Mouse (Mus musculus) erythroblast, adult 5-6 weeks (primary cell): ENCODE measurements around the gene Lztr1. TPM values are rescaled to one million over a fixed set of nuclear protein-coding genes. Genes with fewer than 3 reads are reported as not detected.

Source experiments
- ATAC-seq: replicated peaks from 2 replicates; pipeline ENCODE4 v1.8.0; 2016; ENCODE audit warnings: moderate number of reproducible peaks, mild to moderate bottlenecking, moderate TSS enrichment, inconsistent platforms; ENCODE audit not compliant: poor library complexity, low FRiP score, severe bottlenecking
- total RNA-seq, 2 experiments: library from RNA; stranded (forward) in 1 of 2; stranded (reverse) in 1 of 2; fragments of 150-400 nt in 1 of 2; fragments of 200-764, 138-1000 nt in 1 of 2; gene quantifications; 2 replicates each; pipeline versions ENCODE4 v1.2.3 to v1.2.4; 2015 to 2017; ENCODE audit warnings: low replicate concordance in 2 of 2

Gene Lztr1
- total RNA-seq (2015; ENCODE audit: low replicate concordance) (5.2 and 26.1 TPM in 2 replicates), total RNA-seq (2017; ENCODE audit: low replicate concordance) (10.3 and 22.4 TPM in 2 replicates)

GRCm38 (mm10) chr16:17508546-17509239, at the start of gene Lztr1:
Gene Lztr1 (plus strand): TSS chr16:17508688.
- ATAC-seq: peak; percentile 94

- peak; percentile 76 for ATAC-seq
Observed at GRCm38 (mm10) chr16:17460254-17460653, 48.2 kb upstream of the Lztr1 start.

GRCm38 (mm10) chr16:17461596-17461995, 46.9 kb upstream of the Lztr1 start:
- ATAC-seq: no peak

GRCm38 (mm10) chr16:17463184-17463583, 45.3 kb upstream of the Lztr1 start:
- ATAC-seq: no peak

- ATAC-seq: no peak
Observed at GRCm38 (mm10) chr16:17466875-17467663, 41.4 kb upstream of the Lztr1 start.

GRCm38 (mm10) chr16:17472498-17472897, 36.0 kb upstream of the Lztr1 start:
- no peak for ATAC-seq

GRCm38 (mm10) chr16:17474091-17474490, 34.4 kb upstream of the Lztr1 start:
- ATAC-seq: 0 out of 2 replicates have a peak, but pooled peaks have one; percentile 61

GRCm38 (mm10) chr16:17474761-17475160, 33.7 kb upstream of the Lztr1 start:
- ATAC-seq: no peak

DNA sequence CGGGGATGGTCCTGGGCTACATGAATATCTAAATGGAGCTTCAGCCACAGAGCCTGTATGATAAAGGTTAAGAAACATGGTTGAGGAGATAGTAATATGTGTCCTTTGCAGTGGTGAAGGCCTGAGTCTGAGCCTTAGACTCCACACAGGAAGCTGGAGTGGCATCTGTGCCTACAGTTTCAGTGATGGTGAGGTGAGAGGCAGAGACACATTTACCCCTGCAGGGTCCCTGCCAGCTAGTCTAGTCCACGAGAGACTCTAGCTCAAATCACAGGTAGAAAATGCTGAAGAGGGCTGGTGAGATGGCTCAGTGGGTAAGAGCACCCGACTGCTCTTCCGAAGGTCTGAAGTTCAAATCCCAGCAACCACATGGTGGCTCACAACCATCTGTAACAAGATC, 33.2 kb upstream of the Lztr1 start:
- ATAC-seq: no peak

DNA sequence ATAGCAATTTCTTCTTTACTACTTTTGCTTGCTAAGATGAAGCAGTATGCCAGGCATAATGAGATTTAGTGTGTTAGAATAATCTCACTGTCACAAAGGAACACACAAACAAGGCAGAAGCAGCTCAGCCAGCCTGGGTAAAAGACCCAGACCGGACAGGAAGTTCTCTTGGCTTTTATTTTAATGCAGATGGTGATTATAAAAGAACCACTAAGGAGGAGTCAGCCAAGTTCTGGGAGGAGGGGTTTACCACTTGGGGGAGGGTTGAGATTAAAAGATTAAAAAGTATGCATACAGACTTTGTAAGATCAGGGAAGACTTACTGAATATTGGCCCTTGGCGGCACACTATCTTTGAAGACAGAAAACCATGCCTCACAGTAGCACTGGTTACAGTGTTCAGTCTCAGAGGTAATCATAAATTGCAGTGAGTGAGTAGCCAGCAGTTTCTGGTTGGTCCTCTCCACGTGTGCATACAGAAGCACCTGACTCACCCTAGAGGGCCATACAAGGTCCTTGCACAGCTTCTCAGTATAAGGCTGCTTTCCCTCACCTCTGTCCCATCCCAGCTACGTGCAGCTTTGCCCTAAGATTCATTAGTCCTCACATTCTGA, 30.1 kb upstream of the Lztr1 start:
- no peak for ATAC-seq

DNA sequence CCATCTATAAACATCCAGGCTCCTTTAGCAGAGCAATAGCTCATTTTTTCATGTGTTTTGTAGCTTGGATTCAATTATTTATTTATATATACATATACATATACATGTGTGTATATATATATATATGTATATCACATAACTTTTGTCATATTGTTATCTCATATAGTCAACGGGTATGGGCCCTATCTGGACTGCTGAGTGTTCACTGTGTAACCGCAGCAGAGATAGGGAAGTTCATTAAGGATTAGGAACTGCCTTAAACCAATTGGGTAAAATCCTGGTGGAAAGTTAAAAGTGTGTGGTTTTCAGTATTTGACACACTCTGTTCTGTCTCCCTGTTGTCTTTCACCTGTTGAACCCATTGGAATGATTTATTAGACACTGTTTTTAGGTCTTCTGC, 27.0 kb upstream of the Lztr1 start:
- ATAC-seq: no peak

- no peak for ATAC-seq
Observed at GRCm38 (mm10) chr16:17486505-17486904, 22.0 kb upstream of the Lztr1 start.

- ATAC-seq: no peak
Observed at GRCm38 (mm10) chr16:17488478-17489468, 19.7 kb upstream of the Lztr1 start.

GRCm38 (mm10) chr16:17489469-17490111, 18.9 kb upstream of the Lztr1 start, which contains the start of gene Aifm3:
Gene Aifm3 (plus strand): TSS chr16:17489611.
- peak; percentile 78 for ATAC-seq

- 0 out of 2 replicates have a peak, but pooled peaks have one; percentile 9 for ATAC-seq
Observed at GRCm38 (mm10) chr16:17491154-17491553, 17.3 kb upstream of the Lztr1 start.

DNA sequence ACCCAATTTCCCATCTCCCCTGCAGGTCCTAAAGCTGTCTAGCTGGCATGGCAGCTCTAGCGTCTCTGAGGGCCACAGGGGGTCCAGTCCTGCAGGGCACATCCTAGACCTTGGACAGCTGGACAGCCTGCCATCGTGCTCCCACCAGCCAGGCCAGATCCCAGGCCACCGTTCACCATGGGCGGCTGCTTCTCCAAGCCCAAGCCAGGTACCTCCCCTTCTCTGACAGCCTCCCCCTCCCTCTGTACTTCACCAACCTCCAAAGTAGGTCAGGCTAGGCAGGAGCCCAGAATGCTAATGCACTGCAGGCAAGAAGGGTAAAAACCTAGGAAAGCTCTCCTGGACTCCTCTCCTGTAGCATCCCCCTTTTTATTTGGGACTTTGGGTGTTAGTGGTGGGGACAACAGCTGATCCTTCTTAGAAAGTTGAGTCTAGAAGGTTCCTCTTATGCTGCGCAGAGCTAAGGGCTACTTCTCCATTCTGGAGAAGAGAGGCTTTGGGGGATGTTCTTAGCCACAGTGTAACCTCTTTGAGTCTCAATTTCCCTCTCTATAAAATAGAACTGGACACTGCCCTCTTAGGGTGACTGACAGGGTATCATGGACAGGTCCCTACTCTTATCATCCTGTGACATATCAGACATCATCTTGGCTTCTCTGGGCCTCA, 16.5 kb upstream of the Lztr1 start:
- ATAC-seq: no peak

DNA sequence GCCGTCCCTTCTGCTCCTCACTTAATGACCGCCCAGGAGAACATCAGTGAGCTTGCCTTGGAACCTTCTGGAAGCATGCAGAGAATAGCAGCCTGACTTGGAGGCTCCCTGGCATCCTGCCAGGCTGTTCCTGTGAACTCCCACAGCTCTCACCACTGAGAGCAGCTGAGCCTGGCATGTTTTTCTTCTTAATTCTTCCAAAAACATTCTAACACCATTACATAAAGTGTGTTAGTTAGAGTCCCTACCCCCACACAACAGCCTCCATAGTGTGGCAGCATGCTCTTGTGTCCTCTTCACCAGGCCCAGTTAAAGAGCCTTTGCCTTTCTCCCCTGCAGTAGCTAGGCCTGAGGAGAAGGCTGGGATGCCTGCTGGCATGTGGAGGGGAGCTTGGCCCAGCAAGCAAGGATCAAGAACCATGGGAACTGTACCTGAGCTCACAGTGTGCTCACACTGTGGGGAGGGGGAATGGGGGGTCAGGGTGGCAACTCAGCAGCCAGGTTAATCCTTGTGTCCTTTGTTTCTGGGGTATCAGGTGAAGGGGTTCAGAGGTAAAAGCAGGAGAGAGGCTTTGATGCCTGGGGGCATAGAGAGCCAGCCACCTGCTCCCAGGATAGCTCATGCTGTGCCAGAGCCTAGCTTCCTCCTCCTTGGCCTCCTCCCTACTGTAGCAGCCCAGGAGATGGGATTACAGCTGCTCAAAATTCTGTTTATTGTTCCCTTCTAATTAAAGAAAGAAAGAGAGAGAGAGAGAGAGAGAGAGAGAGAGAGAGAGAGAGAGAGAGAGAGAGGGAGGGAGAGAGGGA, 11.8 kb upstream of the Lztr1 start:
- no peak for ATAC-seq
